Mouse (Mus musculus) midbrain, postnatal 0 days (tissue): ENCODE measurements at regions not wholly inside any gene's neighbourhood (a gene's known extent, or its start where the extent isn't known, plus 50 kb on each side); places are given as distances from the start of the nearest gene placed in this dataset.
"Not testable (repeated sequence)": the region's sequence is repeated elsewhere in the genome, so short reads cannot be mapped to it uniquely, and the experiment has no call there.

Experiments used
- ATAC-seq: fragments of 200-750 bp; cut with Nextera tagmentation; 2 replicates; pipeline ENCODE4 v1.8.0; 2017; ENCODE audit warnings: moderate number of reproducible peaks, mild to moderate bottlenecking, moderate TSS enrichment, moderate library complexity; ENCODE audit not compliant: low FRiP score
- DNase-seq: peaks from one replicate; pipeline ENCODE4 v3.0.0-alpha.2; 2015; ENCODE audit warnings: low spot score
- H3K27ac ChIP-seq: fragments of 300-500 bp; sonication (generic); 2 replicates; pipeline ENCODE4 v1.5.1; 2014; ENCODE audit warnings: low read depth, mild to moderate bottlenecking, low read length, mixed read lengths
- H3K27me3 ChIP-seq: fragments of 300-500 bp; sonication (generic); 2 replicates; pipeline ENCODE4 v1.6.1; 2014; ENCODE audit warnings: low read length, control low read depth, mixed read lengths; ENCODE audit not compliant: insufficient read depth
- H3K36me3 ChIP-seq: fragments of 300-500 bp; sonication (generic); 2 replicates; pipeline ENCODE4 v1.6.1; 2014; ENCODE audit warnings: low read length, control low read depth, mixed read lengths; ENCODE audit not compliant: insufficient read depth
- H3K4me1 ChIP-seq: fragments of 300-500 bp; sonication (generic); 2 replicates; pipeline ENCODE4 v1.6.1; 2014; ENCODE audit warnings: mild to moderate bottlenecking, control low read depth, antibody characterized with exemption, low read length, mixed read lengths; ENCODE audit not compliant: insufficient read depth
- H3K4me2 ChIP-seq: fragments of 300-500 bp; sonication (generic); 2 replicates; pipeline ENCODE4 v1.6.1; 2014; ENCODE audit warnings: low read depth, mild to moderate bottlenecking, low read length, mixed read lengths; ENCODE audit not compliant: poor library complexity, severe bottlenecking
- H3K4me3 ChIP-seq: fragments of 300-500 bp; sonication (generic); 2 replicates; pipeline ENCODE4 v1.5.1; 2014; ENCODE audit warnings: low read depth, mild to moderate bottlenecking, low read length, moderate library complexity
- H3K9ac ChIP-seq: fragments of 300-500 bp; sonication (generic); replicated peaks from 2 replicates; pipeline ENCODE4 v1.6.1; 2014; ENCODE audit warnings: mild to moderate bottlenecking, low read length, moderate library complexity, mixed read lengths; ENCODE audit not compliant: poor library complexity, severe bottlenecking
- H3K9me3 ChIP-seq: fragments of 300-500 bp; sonication (generic); 2 replicates; pipeline ENCODE4 v1.6.1; 2016; ENCODE audit warnings: low read length, control low read depth
- CTCF ChIP-seq: IDR thresholded peaks from 2 replicates; pipeline ENCODE4 v1.5.1; 2016; ENCODE audit warnings: antibody characterized with exemption, mild to moderate bottlenecking
- WGBS: fragments of 180-500 bp; shearing (Covaris S2); extraction: QIAGEN DNeasy Blood & Tissue Kit; methylation state at CpG from one replicate; pipeline ENCODE4 v1.1.7; 2014; 5-methylcytosine and 5-hydroxymethylcytosine counted together

- WGBS, result 29% methylated on average over 3 of the region's 3 CpGs
- Histone ChIP-seq H3K27ac (no peak overlapping the region), H3K27me3 (no peaks in the 10 kb centered on the region), H3K36me3 (no peaks in the 10 kb centered on the region), H3K4me2 (no peak overlapping the region), H3K9ac (no peak overlapping the region), H3K4me1 (no peaks in the 10 kb centered on the region), H3K9me3 (no peaks in the 10 kb centered on the region), H3K4me3 (no peak overlapping the region)
- TF ChIP-seq CTCF, result no peak
- no peak for DNase-seq
- no peak for ATAC-seq
These were observed 246.2 kb upstream of the Fundc1 start for GRCm38 (mm10) chrX:17818325-17818724.

GRCm38 (mm10) chrX:17817651-17818050 is 245.5 kb upstream of the Fundc1 start:
- 77% methylated on average over 3 of the region's 3 CpGs for WGBS
- Histone ChIP-seq H3K9me3 (no peaks in the 10 kb centered on the region), H3K4me2 (no peak overlapping the region), H3K9ac (no peak overlapping the region), H3K27ac (no peak overlapping the region), H3K36me3 (no peaks in the 10 kb centered on the region), H3K4me1 (no peaks in the 10 kb centered on the region), H3K4me3 (no peak overlapping the region), H3K27me3 (no peaks in the 10 kb centered on the region)
- TF ChIP-seq CTCF, result no peak
- no peak for ATAC-seq
- no peak for DNase-seq

GRCm38 (mm10) chrX:17788048-17788447 is 215.9 kb upstream of the Fundc1 start:
- not testable (repeated sequence) for DNase-seq, H3K4me3 ChIP-seq, H3K27me3 ChIP-seq, H3K27ac ChIP-seq, H3K9me3 ChIP-seq, H3K36me3 ChIP-seq, H3K4me1 ChIP-seq, H3K4me2 ChIP-seq, ATAC-seq, H3K9ac ChIP-seq
- 80% methylated on average over 1 of the region's 6 CpGs for WGBS

- Histone ChIP-seq H3K27me3 (no peaks in the 10 kb centered on the region), H3K36me3 (no peaks in the 10 kb centered on the region), H3K27ac (no peak overlapping the region), H3K4me2 (no peak overlapping the region), H3K4me3 (no peak overlapping the region), H3K4me1 (no peaks in the 10 kb centered on the region), H3K9ac (no peak overlapping the region), H3K9me3 (no peaks in the 10 kb centered on the region; the same call in 1 of the 2 replicates)
- WGBS, result 97% methylated on average over 1 of the region's 1 CpGs
- ATAC-seq (no peak), DNase-seq (no peak)
- TF ChIP-seq CTCF, result no peak
These were observed 203.8 kb upstream of the Fundc1 start for GRCm38 (mm10) chrX:17775886-17776285.

GRCm38 (mm10) chrX:17752823-17753222 is 180.7 kb upstream of the Fundc1 start:
- WGBS, result 26% methylated on average over 2 of the region's 2 CpGs
- H3K4me3 ChIP-seq, result no peak overlapping the region
- H3K9ac ChIP-seq, result no peak overlapping the region
- no peak for ATAC-seq
- no peaks in the 10 kb centered on the region for H3K4me1 ChIP-seq
- DNase-seq, result no peak
- no peaks in the 10 kb centered on the region for H3K36me3 ChIP-seq
- H3K27me3 ChIP-seq, result no peaks in the 10 kb centered on the region
- no peak for TF ChIP-seq CTCF
- H3K4me2 ChIP-seq, result no peak overlapping the region
- H3K27ac ChIP-seq, result no peak overlapping the region
- no peaks in the 10 kb centered on the region for H3K9me3 ChIP-seq

- Histone ChIP-seq H3K9me3 (no peaks in the 10 kb centered on the region), H3K4me1 (no peaks in the 10 kb centered on the region), H3K4me2 (no peak overlapping the region), H3K9ac (no peak overlapping the region), H3K4me3 (no peak overlapping the region), H3K27me3 (no peaks in the 10 kb centered on the region), H3K27ac (no peak overlapping the region), H3K36me3 (no peaks in the 10 kb centered on the region)
- ATAC-seq (no peak), DNase-seq (no peak)
- WGBS, result 70% methylated on average over 5 of the region's 5 CpGs
- TF ChIP-seq CTCF, result no peak
These were observed 179.3 kb upstream of the Fundc1 start for GRCm38 (mm10) chrX:17751466-17751865.
